Mouse (Mus musculus) small intestine, adult 2 months (tissue): ENCODE data around the gene Ccdc62.

ENCODE experiments used
- CTCF ChIP-seq: fragments of 200-500 bp; IDR thresholded peaks from 2 replicates; pipeline ENCODE4 v1.5.1; 2012; ENCODE audit warnings: low read depth, mild to moderate bottlenecking, control low read depth, inconsistent platforms, low read length, moderate library complexity, mixed read lengths; ENCODE audit not compliant: insufficient replicate concordance, insufficient read length; ENCODE audit errors: extremely low read depth
- POLR2A ChIP-seq: fragments of 200-500 bp; IDR thresholded peaks from 2 replicates; pipeline ENCODE4 v1.6.1; 2012; ENCODE audit warnings: low read depth, mild to moderate bottlenecking, control low read depth, inconsistent platforms, low read length, moderate library complexity

DNA sequence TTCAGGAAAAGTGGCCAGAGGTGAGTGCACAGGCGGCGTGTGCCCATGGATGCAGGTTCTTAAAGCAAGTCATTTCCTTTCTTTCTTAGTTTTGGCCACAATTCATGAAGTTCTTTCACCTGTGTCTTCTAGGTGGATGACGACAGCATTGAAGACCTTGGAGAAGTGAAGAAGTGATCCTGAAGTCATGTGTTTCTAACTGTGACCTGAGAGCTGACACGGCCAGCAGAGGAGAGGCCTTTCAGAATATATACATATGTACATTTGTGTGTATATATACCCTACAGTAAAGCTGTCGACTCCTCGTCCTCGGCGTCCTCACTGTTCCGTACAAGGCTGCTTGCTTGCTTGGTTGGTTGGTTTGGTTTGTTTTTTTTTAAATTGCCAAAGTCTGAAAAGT lies 3.4 kb upstream of the Ccdc62 start, which contains the start of gene Gm43518:
- TF ChIP-seq POLR2A (no peak), CTCF (no peak)
